Mouse (Mus musculus) CD4-positive, CD25-positive, alpha-beta regulatory T cell, adult 2 months (primary cell): ENCODE data around the gene Olfr464.

Experiments used
- DNase-seq: peaks from one replicate; pipeline ENCODE4 v3.0.0-alpha.2; 2012; ENCODE audit warnings: low read depth, low spot score

The Olfr464 gene

DNA sequence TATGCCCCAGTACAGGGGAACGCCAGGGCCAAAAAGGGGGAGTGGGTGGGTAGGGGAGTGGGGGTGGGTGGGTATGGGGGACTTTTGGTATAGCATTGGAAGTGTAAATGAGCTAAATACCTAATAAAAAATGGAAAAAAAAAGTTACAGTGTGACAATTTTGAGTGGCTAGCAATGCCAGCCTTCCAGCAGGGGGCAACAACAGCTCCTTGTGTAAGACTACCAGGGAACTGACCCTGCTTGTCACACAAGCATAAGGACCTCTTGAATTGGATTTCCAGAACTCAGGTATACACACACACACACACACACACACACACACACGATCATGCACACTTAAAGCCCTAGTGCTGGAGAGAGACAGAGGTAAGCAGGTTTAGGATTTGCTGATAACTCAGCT, 53.9 kb downstream of the Olfr464 start:
- DNase-seq: peak; percentile 49
